Mouse (Mus musculus) CH12.LX (cell line): ENCODE results near the gene Mylk3. TPM values are rescaled to one million over a fixed set of nuclear protein-coding genes. Genes with fewer than 3 reads are reported as not detected.

Experiments used
- DNase-seq: peaks from one replicate; pipeline ENCODE4 v3.0.0-alpha.2; 2013; ENCODE audit errors: extremely low read depth
- H3K27ac ChIP-seq: 2 replicates; pipeline ENCODE4 v1.5.1; 2012; ENCODE audit warnings: low read depth, mild to moderate bottlenecking, control low read depth, moderate library complexity; ENCODE audit not compliant: insufficient read depth
- H3K27me3 ChIP-seq: replicated peaks from 2 replicates; pipeline ENCODE3; 2012; ENCODE audit warnings: inconsistent platforms
- H3K36me3 ChIP-seq, 2 experiments: replicated peaks in 1 of 2; 2 replicates each; pipeline versions ENCODE3 to v1.6.1; 2012; ENCODE audit warnings: inconsistent platforms in 1 of 2, low read length in 1 of 2, mild to moderate bottlenecking in 1 of 2, mixed read lengths in 1 of 2, moderate library complexity in 1 of 2; ENCODE audit not compliant: control insufficient read depth in 1 of 2, insufficient read depth in 1 of 2
- H3K4me1 ChIP-seq, 2 experiments: 2 replicates each; pipeline ENCODE4 v1.6.1; 2012; ENCODE audit warnings: inconsistent platforms in 1 of 2, moderate library complexity in 1 of 2; ENCODE audit not compliant: insufficient read depth in 2 of 2, control insufficient read depth in 1 of 2
- H3K4me2 ChIP-seq: 2 replicates; pipeline ENCODE4 v1.6.1; 2012; ENCODE audit warnings: low read depth, mild to moderate bottlenecking, control low read depth; ENCODE audit not compliant: poor library complexity, insufficient read depth, severe bottlenecking
- H3K4me3 ChIP-seq, 3 experiments: fragments of 150-350 bp in 1 of 3; sonication (generic) in 1 of 3; replicated peaks in 1 of 3; 2 replicates each; pipeline versions ENCODE3 to v1.5.1; 2011 to 2012; ENCODE audit warnings: low read depth in 2 of 3, low read length in 2 of 3, mild to moderate bottlenecking in 2 of 3, moderate library complexity in 2 of 3, control low read depth in 1 of 3, improper control_type of control experiment in 1 of 3, inconsistent platforms in 1 of 3, mixed read lengths in 1 of 3; ENCODE audit not compliant: poor library complexity in 1 of 3
- H3K79me2 ChIP-seq: replicated peaks from 2 replicates; pipeline ENCODE4 v1.6.1; 2012; ENCODE audit warnings: mild to moderate bottlenecking, moderate library complexity; ENCODE audit not compliant: control insufficient read depth, poor library complexity, insufficient read depth, severe bottlenecking; ENCODE audit errors: extremely low read depth
- H3K9ac ChIP-seq: 2 replicates; pipeline ENCODE4 v1.6.1; 2012; ENCODE audit warnings: low read depth, mild to moderate bottlenecking, control low read depth, moderate library complexity; ENCODE audit not compliant: insufficient read depth
- H3K9me3 ChIP-seq: replicated peaks from 2 replicates; pipeline ENCODE3; 2012; ENCODE audit warnings: low read length, inconsistent platforms, mixed read lengths
- BHLHE40 ChIP-seq: IDR thresholded peaks from 2 replicates; pipeline ENCODE4 v1.6.1; 2011; ENCODE audit warnings: mild to moderate bottlenecking, low read depth, low read length, improper control_type of control experiment
- GABPA ChIP-seq: IDR thresholded peaks from 2 replicates; pipeline ENCODE4 v1.6.1; 2012; ENCODE audit warnings: low read depth, low read length, improper control_type of control experiment, inconsistent platforms; ENCODE audit not compliant: insufficient replicate concordance
- MAFK ChIP-seq: IDR thresholded peaks from 2 replicates; pipeline ENCODE4 v1.6.1; 2011; ENCODE audit warnings: low read length, improper control_type of control experiment; ENCODE audit not compliant: insufficient replicate concordance
- MAZ ChIP-seq: IDR thresholded peaks from 2 replicates; pipeline ENCODE4 v1.6.1; 2012; ENCODE audit warnings: low read depth, mild to moderate bottlenecking, inconsistent platforms, low read length, improper control_type of control experiment, moderate library complexity
- MEF2A ChIP-seq: IDR thresholded peaks from 2 replicates; pipeline ENCODE4 v1.6.1; 2014; ENCODE audit warnings: low read depth, mild to moderate bottlenecking, inconsistent platforms, low read length, improper control_type of control experiment, borderline replicate concordance
- MYC ChIP-seq: IDR thresholded peaks from 2 replicates; pipeline ENCODE4 v1.6.1; 2011; ENCODE audit warnings: low read depth, mild to moderate bottlenecking, improper control_type of control experiment, low read length
- RCOR1 ChIP-seq: conservative IDR thresholded peaks from 2 replicates; pipeline ENCODE4 v1.6.1; 2012; ENCODE audit warnings: low read depth, mild to moderate bottlenecking, inconsistent platforms, low read length, improper control_type of control experiment
- TCF12 ChIP-seq: IDR thresholded peaks from 2 replicates; pipeline ENCODE4 v1.6.1; 2014; ENCODE audit warnings: low read depth, mild to moderate bottlenecking, inconsistent platforms, low read length, improper control_type of control experiment
- USF1 ChIP-seq: IDR thresholded peaks from 2 replicates; pipeline ENCODE4 v1.6.1; 2014; ENCODE audit warnings: low read depth, mild to moderate bottlenecking, inconsistent platforms, low read length, improper control_type of control experiment
- ZC3H11A ChIP-seq: IDR thresholded peaks from 2 replicates; pipeline ENCODE4 v1.6.1; 2012; ENCODE audit warnings: low read depth, mild to moderate bottlenecking, inconsistent platforms, low read length, improper control_type of control experiment
- ZMIZ1 ChIP-seq: IDR thresholded peaks from 2 replicates; pipeline ENCODE4 v1.6.1; 2012; ENCODE audit warnings: low read depth, mild to moderate bottlenecking, inconsistent platforms, low read length, improper control_type of control experiment
- dilution Hi-C: fragments of 300-500 bp; cut with MboI; formaldehyde crosslinking; loops from 2 replicates; pipeline ENCODE4 v1.14.3; 2020; ENCODE audit warnings: low sequenced_read_pairs; ENCODE audit not compliant: extremely low pct_unique_long_range_greater_than_20kb, extremely low pct_ligation_motif_present
- in situ Hi-C: fragments of 300-500 bp; cut with MboI; formaldehyde crosslinking; loops from 3 replicates; pipeline ENCODE4 v1.14.3; 2019; ENCODE audit warnings: low sequenced_read_pairs, low pct_ligation_motif_present, low pct_unique_long_range_greater_than_20kb, mixed read lengths
- polyA plus RNA-seq: library from polyadenylated mRNA; unstranded; fragments of >175 nt; gene quantifications from 2 replicates; pipeline ENCODE4 v1.2.1, GENCODE M21; 2012; ENCODE audit warnings: low read depth; ENCODE audit not compliant: insufficient read length
- total RNA-seq, 2 experiments: library from RNA; depleted of rRNA; stranded (reverse); fragments of 300-350 nt in 1 of 2; fragments of >200 nt in 1 of 2; gene quantifications; 2 replicates each; pipeline ENCODE4 v1.2.3; 2012 to 2014

The Mylk3 gene
- total and polyA plus RNA-seq, 3 experiments = 0.07 to 0.08 TPM; not detected in 1

DNA sequence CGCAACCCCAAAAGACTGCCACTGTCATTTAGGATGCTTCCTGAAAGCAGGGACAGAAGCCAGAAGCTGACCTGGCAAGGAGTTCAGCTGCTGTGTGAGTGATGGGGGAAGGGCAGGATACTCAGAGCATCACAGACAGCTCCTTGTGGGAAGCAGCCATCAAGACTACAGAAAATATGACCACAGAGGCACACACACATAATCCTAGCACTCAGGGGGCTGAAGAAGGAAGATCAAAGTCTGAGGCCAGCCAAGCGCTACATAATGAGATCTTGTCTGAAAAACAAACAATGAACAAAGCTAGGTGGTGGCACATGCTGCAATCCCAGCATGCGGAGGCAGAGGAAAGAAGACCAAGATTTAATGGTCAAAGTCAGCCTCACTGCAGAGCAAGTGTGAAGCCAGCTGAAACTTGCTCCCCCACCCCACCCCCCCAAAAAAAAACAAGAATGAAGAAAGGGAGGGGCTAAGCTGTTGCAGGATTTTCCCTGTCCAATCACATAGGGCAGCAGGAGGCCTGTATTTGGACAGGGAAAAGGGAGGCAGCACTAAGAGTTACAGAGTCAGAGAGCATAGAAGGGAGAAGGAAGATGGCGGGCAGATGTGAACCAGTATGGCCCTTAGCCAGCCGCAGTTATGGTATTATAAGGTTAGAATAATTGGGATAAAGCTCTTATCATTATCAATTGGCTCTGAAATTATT lies 46.1 kb downstream of the Mylk3 start:
- 0 out of 4 replicates have a peak, but pooled peaks cover 0 to 2% of the 10 kb centered on the region in 2 experiments for H3K4me1 ChIP-seq
- no peak for TF ChIP-seq MAZ
- TF ChIP-seq USF1 = no peak
- TF ChIP-seq MEF2A = no peak
- no peaks in the 10 kb centered on the region for H3K36me3 ChIP-seq
- H3K79me2 ChIP-seq = no peaks in the 10 kb centered on the region
- no peak for DNase-seq
- in situ Hi-C loops (no loop called here), dilution Hi-C loops (no loop called here)
- no peaks in the 10 kb centered on the region for H3K27me3 ChIP-seq
- H3K4me3 ChIP-seq = no peak overlapping the region
- no peak overlapping the region for H3K4me2 ChIP-seq
- H3K9me3 ChIP-seq = no peaks in the 10 kb centered on the region
- H3K9ac ChIP-seq = no peak overlapping the region
- H3K27ac ChIP-seq = no peak overlapping the region

DNA sequence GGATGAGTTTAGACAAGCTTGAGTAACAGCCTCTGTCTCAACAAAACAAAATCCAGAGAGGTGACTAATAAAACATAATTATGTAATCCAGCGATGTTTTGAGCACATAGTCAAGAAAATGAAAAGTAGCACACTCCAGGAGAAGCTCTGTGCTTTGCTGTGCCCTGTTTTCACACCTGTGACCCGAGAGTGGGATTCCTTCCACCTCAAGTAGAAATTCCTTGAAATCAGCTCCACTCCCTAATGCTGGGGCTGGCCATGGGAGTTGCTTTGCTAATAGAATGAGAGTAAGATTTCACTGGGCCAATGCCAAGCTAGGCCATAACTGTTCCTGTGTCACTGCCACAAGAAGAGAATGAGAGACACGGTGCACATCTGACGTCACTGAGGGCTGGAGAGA lies 48.5 kb downstream of the Mylk3 start:
- Histone ChIP-seq H3K9me3 (no peaks in the 10 kb centered on the region), H3K4me3 (no peak overlapping the region), H3K4me1 (0 out of 4 replicates have a peak, but pooled peaks cover 0 to 2% of the 10 kb centered on the region in 2 experiments), H3K4me2 (no peak overlapping the region), H3K27ac (no peak overlapping the region), H3K9ac (no peak overlapping the region), H3K36me3 (no peaks in the 10 kb centered on the region), H3K79me2 (no peaks in the 10 kb centered on the region), H3K27me3 (no peaks in the 10 kb centered on the region)
- TF ChIP-seq GABPA (no peak), BHLHE40 (no peak), MAFK (no peak), ZMIZ1 (no peak), ZC3H11A (no peak), MYC (no peak), TCF12 (no peak), RCOR1 (no peak)
- dilution Hi-C loops (no loop called here), in situ Hi-C loops (no loop called here)
- no peak for DNase-seq
